Mouse (Mus musculus): ENCODE results near the gene Maml1. TPM values are rescaled to one million over a fixed set of nuclear protein-coding genes. Genes with fewer than 3 reads are reported as not detected.

The Maml1 gene
- polyA plus RNA-seq, 1 experiment from 2014 or later, result 9.1 TPM

DNA sequence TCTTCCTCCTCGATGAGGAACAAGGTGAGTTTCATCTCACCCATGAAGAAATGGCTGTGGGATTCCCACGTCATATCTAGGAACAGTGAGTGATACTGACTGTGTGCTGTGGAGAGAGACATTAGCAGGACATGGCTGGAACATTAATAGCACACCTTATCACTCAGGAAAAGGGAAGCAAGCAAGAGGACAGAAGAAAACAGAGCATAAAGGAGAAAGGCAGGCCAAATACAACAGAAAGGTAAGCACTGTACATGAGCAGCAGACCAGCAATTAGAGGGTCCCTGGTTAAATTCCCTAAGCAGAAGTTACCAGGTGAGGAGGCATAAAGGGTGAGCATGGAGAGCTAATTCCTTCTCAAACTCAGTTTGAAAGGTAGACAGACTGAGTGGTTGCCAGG, 17.0 kb downstream of the Maml1 start:
- DNase-seq (ENCODE audit: low spot score) (no peak), ATAC-seq (replicated peaks; ENCODE audit: low FRiP score, low TSS enrichment, low read depth) (no peak)
- H3K4me1 ChIP-seq (replicated peaks; ENCODE audit: control insufficient read depth, insufficient read depth, low read length), result no peaks in the 10 kb centered on the region
- peaks cover 10% of the 10 kb centered on the region; the same call in 1 of the 2 replicates for H3K36me3 ChIP-seq (ENCODE audit: control insufficient read depth, insufficient read depth, low read length)
- no peak overlapping the region for H3K27ac ChIP-seq (ENCODE audit: low read depth)
- H3K4me2 ChIP-seq (ENCODE audit: low read length), result no peak overlapping the region
- H3K9ac ChIP-seq (ENCODE audit: low read length), result no peak overlapping the region
- 86% methylated on average over 2 of the region's 2 CpGs for WGBS
- no peaks in the 10 kb centered on the region for H3K27me3 ChIP-seq (replicated peaks; ENCODE audit: control insufficient read depth, insufficient read depth, low read length)
- no peak overlapping the region for H3K4me3 ChIP-seq (ENCODE audit: low read depth, low read length)
- H3K9me3 ChIP-seq (ENCODE audit: control insufficient read depth, low read length), result no peaks in the 10 kb centered on the region

- H3K27ac ChIP-seq (ENCODE audit: low read depth), result no peak overlapping the region
- DNase-seq (ENCODE audit: low spot score), result no peak
Measured at GRCm38 (mm10) chr11:50272819-50273218, 19.3 kb downstream of the Maml1 start.

DNA sequence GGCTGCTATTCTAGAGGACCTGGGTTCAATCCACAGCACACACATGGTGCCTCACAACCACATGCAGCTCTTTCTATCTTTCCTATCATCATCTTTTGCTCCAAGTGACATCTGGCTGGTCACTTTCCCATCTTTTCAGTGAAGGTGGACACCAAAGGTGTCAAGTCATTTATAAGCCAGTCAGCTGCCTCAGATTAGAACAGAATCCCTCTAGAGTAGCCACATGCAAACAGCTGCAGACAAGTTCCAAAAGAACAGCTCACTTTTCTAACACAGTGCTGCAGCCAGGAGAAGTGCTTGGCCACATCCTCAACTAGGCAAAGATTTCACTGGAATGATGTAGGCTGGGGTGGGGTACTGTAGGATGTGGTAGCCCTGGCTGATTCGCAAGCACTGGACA, 22.2 kb downstream of the Maml1 start:
- 100% methylated on average over 1 of the region's 1 CpGs for WGBS
- Histone ChIP-seq H3K9me3 (ENCODE audit: control insufficient read depth, low read length) (no peaks in the 10 kb centered on the region), H3K27me3 (replicated peaks; ENCODE audit: control insufficient read depth, insufficient read depth, low read length) (no peaks in the 10 kb centered on the region), H3K9ac (ENCODE audit: low read length) (no peak overlapping the region), H3K4me3 (ENCODE audit: low read depth, low read length) (no peak overlapping the region), H3K4me2 (ENCODE audit: low read length) (no peak overlapping the region), H3K36me3 (ENCODE audit: control insufficient read depth, insufficient read depth, low read length) (peaks cover 27% of the 10 kb centered on the region), H3K27ac (ENCODE audit: low read depth) (no peak overlapping the region), H3K4me1 (replicated peaks; ENCODE audit: control insufficient read depth, insufficient read depth, low read length) (no peaks in the 10 kb centered on the region)
- DNase-seq (ENCODE audit: low spot score), result no peak
- ATAC-seq (replicated peaks; ENCODE audit: low FRiP score, low TSS enrichment, low read depth), result no peak

More at GRCm38 (mm10) chr11:50272819-50273218, 19.3 kb downstream of the Maml1 start:
- no peaks in the 10 kb centered on the region for H3K9me3 ChIP-seq (ENCODE audit: control insufficient read depth, low read length)
- H3K36me3 ChIP-seq (ENCODE audit: control insufficient read depth, insufficient read depth, low read length), result peaks cover 7% of the 10 kb centered on the region; the same call in 1 of the 2 replicates
- ATAC-seq (replicated peaks; ENCODE audit: low FRiP score, low TSS enrichment, low read depth), result no peak
- H3K27me3 ChIP-seq (replicated peaks; ENCODE audit: control insufficient read depth, insufficient read depth, low read length), result no peaks in the 10 kb centered on the region
- H3K4me3 ChIP-seq (ENCODE audit: low read depth, low read length), result no peak overlapping the region
- no peak overlapping the region for H3K4me2 ChIP-seq (ENCODE audit: low read length)
- H3K4me1 ChIP-seq (replicated peaks; ENCODE audit: control insufficient read depth, insufficient read depth, low read length), result no peaks in the 10 kb centered on the region
- WGBS, result 91% methylated on average over 2 of the region's 2 CpGs
- no peak overlapping the region for H3K9ac ChIP-seq (ENCODE audit: low read length)

DNA sequence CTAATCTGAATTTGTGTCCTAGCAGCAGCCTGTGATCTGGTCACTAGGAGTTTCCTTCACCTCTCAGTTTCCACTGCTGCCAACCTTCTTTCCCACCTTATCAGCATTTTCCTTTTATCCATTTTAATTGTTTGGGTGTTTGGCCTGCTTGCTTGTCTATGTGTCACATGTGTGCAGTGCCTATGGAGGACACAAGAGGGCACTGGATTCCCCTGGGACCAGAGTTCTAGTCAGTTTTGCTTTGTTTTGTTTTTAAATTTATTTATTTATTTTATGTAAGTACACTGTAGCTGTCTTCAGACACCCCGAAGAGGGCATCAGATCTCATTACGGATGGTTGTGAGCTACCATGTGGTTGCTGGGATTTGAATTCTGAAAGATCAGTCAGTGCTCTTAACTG, 22.9 kb downstream of the Maml1 start:
- DNase-seq (ENCODE audit: low spot score) (no peak), ATAC-seq (replicated peaks; ENCODE audit: low FRiP score, low TSS enrichment, low read depth) (no peak)
- Histone ChIP-seq H3K9me3 (ENCODE audit: control insufficient read depth, low read length) (no peaks in the 10 kb centered on the region), H3K4me3 (ENCODE audit: low read depth, low read length) (no peak overlapping the region), H3K27me3 (replicated peaks; ENCODE audit: control insufficient read depth, insufficient read depth, low read length) (no peaks in the 10 kb centered on the region), H3K36me3 (ENCODE audit: control insufficient read depth, insufficient read depth, low read length) (peaks cover 35% of the 10 kb centered on the region), H3K4me1 (replicated peaks; ENCODE audit: control insufficient read depth, insufficient read depth, low read length) (no peaks in the 10 kb centered on the region), H3K9ac (ENCODE audit: low read length) (no peak overlapping the region), H3K4me2 (ENCODE audit: low read length) (no peak overlapping the region), H3K27ac (ENCODE audit: low read depth) (no peak overlapping the region)
- 89% methylated on average over 2 of the region's 2 CpGs for WGBS

DNA sequence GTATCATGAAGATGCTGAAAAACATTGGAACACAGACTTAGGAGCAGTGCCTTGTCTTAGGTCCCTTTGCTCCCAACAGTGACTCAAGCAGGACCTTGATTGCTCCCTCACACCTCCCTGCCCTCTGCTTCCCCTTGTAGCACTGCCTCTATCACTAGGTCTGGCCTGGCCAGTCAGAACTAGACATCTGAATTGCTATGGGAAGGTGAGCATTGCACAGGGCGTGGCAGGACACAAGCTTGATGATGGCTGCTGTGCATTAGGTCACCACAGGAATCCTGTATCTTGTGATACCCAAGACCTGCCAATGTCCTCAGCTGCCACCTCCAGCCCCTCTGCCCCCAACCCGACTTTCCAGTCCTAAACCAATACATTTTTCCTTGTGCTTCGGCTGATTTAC, 25.1 kb downstream of the Maml1 start:
- Histone ChIP-seq H3K4me2 (ENCODE audit: low read length) (no peak overlapping the region), H3K9me3 (ENCODE audit: control insufficient read depth, low read length) (no peaks in the 10 kb centered on the region), H3K36me3 (ENCODE audit: control insufficient read depth, insufficient read depth, low read length) (peaks cover 50% of the 10 kb centered on the region), H3K9ac (ENCODE audit: low read length) (no peak overlapping the region), H3K4me1 (replicated peaks; ENCODE audit: control insufficient read depth, insufficient read depth, low read length) (no peaks in the 10 kb centered on the region), H3K27ac (ENCODE audit: low read depth) (no peak overlapping the region), H3K4me3 (ENCODE audit: low read depth, low read length) (no peak overlapping the region), H3K27me3 (replicated peaks; ENCODE audit: control insufficient read depth, insufficient read depth, low read length) (no peaks in the 10 kb centered on the region)
- ATAC-seq (replicated peaks; ENCODE audit: low FRiP score, low TSS enrichment, low read depth) (no peak), DNase-seq (ENCODE audit: low spot score) (no peak)
- WGBS, result 98% methylated on average over 3 of the region's 3 CpGs

GRCm38 (mm10) chr11:50265931-50266330, 26.2 kb downstream of the Maml1 start:
- no peak for ATAC-seq (replicated peaks; ENCODE audit: low FRiP score, low TSS enrichment, low read depth)
- no peaks in the 10 kb centered on the region for H3K9me3 ChIP-seq (ENCODE audit: control insufficient read depth, low read length)
- H3K4me1 ChIP-seq (replicated peaks; ENCODE audit: control insufficient read depth, insufficient read depth, low read length), result no peaks in the 10 kb centered on the region
- H3K36me3 ChIP-seq (ENCODE audit: control insufficient read depth, insufficient read depth, low read length), result peaks cover 61% of the 10 kb centered on the region
- 83% methylated on average over 8 of the region's 8 CpGs for WGBS
- H3K9ac ChIP-seq (ENCODE audit: low read length), result no peak overlapping the region
- H3K27me3 ChIP-seq (replicated peaks; ENCODE audit: control insufficient read depth, insufficient read depth, low read length), result no peaks in the 10 kb centered on the region
- no peak overlapping the region for H3K4me3 ChIP-seq (ENCODE audit: low read depth, low read length)
- H3K27ac ChIP-seq (ENCODE audit: low read depth), result no peak overlapping the region
- H3K4me2 ChIP-seq (ENCODE audit: low read length), result no peak overlapping the region
- no peak for DNase-seq (ENCODE audit: low spot score)

- Histone ChIP-seq H3K9ac (ENCODE audit: low read length) (no peak overlapping the region), H3K27ac (ENCODE audit: low read depth) (no peak overlapping the region), H3K27me3 (replicated peaks; ENCODE audit: control insufficient read depth, insufficient read depth, low read length) (no peaks in the 10 kb centered on the region), H3K9me3 (ENCODE audit: control insufficient read depth, low read length) (no peaks in the 10 kb centered on the region), H3K4me3 (ENCODE audit: low read depth, low read length) (no peak overlapping the region), H3K4me1 (replicated peaks; ENCODE audit: control insufficient read depth, insufficient read depth, low read length) (no peaks in the 10 kb centered on the region), H3K36me3 (ENCODE audit: control insufficient read depth, insufficient read depth, low read length) (peaks cover 88% of the 10 kb centered on the region), H3K4me2 (ENCODE audit: low read length) (no peak overlapping the region)
- ATAC-seq (replicated peaks; ENCODE audit: low FRiP score, low TSS enrichment, low read depth) (no peak), DNase-seq (ENCODE audit: low spot score) (no peak)
- WGBS, result 89% methylated on average over 3 of the region's 3 CpGs
Measured at GRCm38 (mm10) chr11:50263198-50263597, 28.9 kb downstream of the Maml1 start.

DNA sequence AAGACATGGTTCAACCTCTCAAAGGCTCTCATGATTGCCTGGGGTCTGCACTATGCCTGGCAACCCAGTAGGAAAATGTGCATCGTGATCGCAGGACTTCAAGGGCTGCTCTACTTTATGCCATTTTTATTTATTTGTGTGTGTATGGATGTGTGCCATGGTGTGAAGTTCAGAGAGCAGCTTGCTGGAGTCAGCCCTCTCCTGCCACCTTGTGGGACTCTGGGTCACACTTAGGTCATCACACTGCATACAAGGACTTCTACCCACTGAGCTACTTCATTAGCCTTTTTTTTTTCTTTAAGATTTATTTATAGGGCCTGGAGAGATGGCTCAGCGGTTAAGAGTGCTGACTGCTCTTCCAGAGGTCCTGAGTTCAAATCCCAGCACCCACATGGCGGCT, 30.1 kb downstream of the Maml1 start:
- WGBS, result 83% methylated on average over 4 of the region's 4 CpGs
- Histone ChIP-seq H3K27ac (ENCODE audit: low read depth) (no peak overlapping the region), H3K9ac (ENCODE audit: low read length) (no peak overlapping the region), H3K4me3 (ENCODE audit: low read depth, low read length) (no peak overlapping the region), H3K4me1 (replicated peaks; ENCODE audit: control insufficient read depth, insufficient read depth, low read length) (no peaks in the 10 kb centered on the region), H3K27me3 (replicated peaks; ENCODE audit: control insufficient read depth, insufficient read depth, low read length) (no peaks in the 10 kb centered on the region), H3K4me2 (ENCODE audit: low read length) (no peak overlapping the region), H3K9me3 (ENCODE audit: control insufficient read depth, low read length) (no peaks in the 10 kb centered on the region), H3K36me3 (ENCODE audit: control insufficient read depth, insufficient read depth, low read length) (peaks cover 98% of the 10 kb centered on the region)
- DNase-seq (ENCODE audit: low spot score) (no peak), ATAC-seq (replicated peaks; ENCODE audit: low FRiP score, low TSS enrichment, low read depth) (no peak)

DNA sequence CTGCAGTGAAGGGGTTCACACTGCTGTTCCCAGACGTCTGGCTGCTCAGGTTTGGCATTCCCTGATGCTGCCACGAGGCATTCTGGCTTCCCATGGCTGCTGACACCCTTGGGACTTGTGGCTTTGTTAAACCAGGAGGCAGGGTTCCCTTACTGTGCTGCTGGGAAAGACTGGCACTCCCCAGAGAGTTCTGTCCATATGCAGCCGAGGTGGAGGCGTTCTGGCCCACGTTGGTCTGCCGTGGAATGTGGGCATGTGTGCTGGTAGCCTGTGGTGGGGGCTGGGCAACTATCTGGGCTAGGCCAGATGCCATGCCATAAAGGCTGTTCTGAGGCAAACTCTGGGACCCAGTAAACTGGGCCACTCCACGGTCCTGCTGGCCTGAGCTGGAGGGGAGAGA, 33.8 kb downstream of the Maml1 start:
- H3K9ac ChIP-seq (ENCODE audit: low read length), result no peak overlapping the region
- H3K4me1 ChIP-seq (replicated peaks; ENCODE audit: control insufficient read depth, insufficient read depth, low read length), result 0 out of 2 replicates have a peak, but pooled peaks cover under 1% of the 10 kb centered on the region
- H3K36me3 ChIP-seq (ENCODE audit: control insufficient read depth, insufficient read depth, low read length), result peaks cover 77% of the 10 kb centered on the region
- H3K27ac ChIP-seq (ENCODE audit: low read depth), result no peak overlapping the region
- no peaks in the 10 kb centered on the region for H3K27me3 ChIP-seq (replicated peaks; ENCODE audit: control insufficient read depth, insufficient read depth, low read length)
- WGBS, result 85% methylated on average over 7 of the region's 7 CpGs
- H3K4me3 ChIP-seq (ENCODE audit: low read depth, low read length), result no peak overlapping the region
- H3K4me2 ChIP-seq (ENCODE audit: low read length), result no peak overlapping the region
- no peak for DNase-seq (ENCODE audit: low spot score)
- ATAC-seq (replicated peaks; ENCODE audit: low FRiP score, low TSS enrichment, low read depth), result no peak
- H3K9me3 ChIP-seq (ENCODE audit: control insufficient read depth, low read length), result no peaks in the 10 kb centered on the region
